Mouse (Mus musculus) cortical plate, adult 2 months (tissue): ENCODE data around the gene Plekhg5.

Source experiments
- CTCF ChIP-seq: fragments of 200-500 bp; IDR thresholded peaks from 2 replicates; pipeline ENCODE4 v1.5.1; 2011; ENCODE audit warnings: mild to moderate bottlenecking, control low read depth, low read length; ENCODE audit not compliant: insufficient read depth; ENCODE audit errors: extremely low read depth
- POLR2A ChIP-seq: fragments of 200-500 bp; IDR thresholded peaks from 2 replicates; pipeline ENCODE4 v1.6.1; 2011; ENCODE audit warnings: mild to moderate bottlenecking, low read length, control low read depth; ENCODE audit not compliant: insufficient read depth; ENCODE audit errors: extremely low read depth

GRCm38 (mm10) chr4:152087211-152088081, 15.1 kb downstream of the Plekhg5 start:
- TF ChIP-seq CTCF (no peak), POLR2A (no peak)
